Comparison of ENCODE assay signal across 8 mouse cellular contexts in the genomic region with DNA sequence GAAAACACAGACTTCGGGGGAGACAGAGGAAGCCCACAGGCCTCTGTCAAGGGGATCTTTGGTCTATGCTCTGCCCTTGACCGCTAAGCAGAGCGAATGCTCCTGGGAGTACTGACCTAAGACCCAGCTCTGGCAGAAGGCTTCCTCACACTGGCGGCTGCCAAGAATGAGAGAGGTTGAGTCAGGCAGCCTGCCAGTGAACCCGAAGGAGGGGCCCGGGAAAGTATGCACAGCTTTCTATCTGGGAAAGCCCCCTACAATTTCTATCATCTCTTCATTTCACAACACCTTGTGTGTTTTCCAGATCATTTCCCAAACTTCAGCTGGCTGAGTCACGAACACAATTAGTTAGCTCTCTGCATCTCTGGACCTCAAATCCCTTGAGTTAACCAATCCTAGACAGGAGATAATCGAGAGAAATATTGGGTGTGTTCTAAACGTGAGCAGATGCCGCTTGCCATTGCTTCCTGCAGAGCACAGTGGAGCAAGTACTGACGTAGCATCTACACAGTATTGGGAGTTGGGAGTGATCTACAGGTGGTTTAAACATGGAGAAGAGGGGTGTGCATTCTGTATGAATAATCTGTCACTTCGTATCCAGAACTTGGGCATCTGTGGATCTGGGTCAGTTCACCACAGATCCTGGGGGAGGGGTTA. TPM values are rescaled to one million over a fixed set of nuclear protein-coding genes. Genes with fewer than 3 reads are reported as not detected.
A peak's percentile ranks its signal among the peaks of the same experiment; 100 is the strongest.
DNase-seq lines count a peak whose midpoint lies in the region; ATAC-seq and TF ChIP-seq lines count a peak whose summit lies in the region.

No protein-coding gene starts in this region.

- H3K36me3 ChIP-seq in heart, embryonic 16.5 days (ENCODE audit: control insufficient read depth, insufficient read depth), result no peaks in the 10 kb centered on the region
- no peaks in the 10 kb centered on the region for H3K36me3 ChIP-seq in liver, embryonic 13.5 days
- H3K36me3 ChIP-seq in forebrain, embryonic 14.5 days (ENCODE audit: control insufficient read depth, insufficient read depth, low read length), result no peaks in the 10 kb centered on the region

- H3K9me3 ChIP-seq in heart, embryonic 16.5 days (replicated peaks; ENCODE audit: control insufficient read depth, low read length), result no peaks in the 10 kb centered on the region
- H3K9me3 ChIP-seq in liver, embryonic 13.5 days (replicated peaks), result no peaks in the 10 kb centered on the region
- no peaks in the 10 kb centered on the region for H3K9me3 ChIP-seq in forebrain, embryonic 14.5 days (replicated peaks; ENCODE audit: control insufficient read depth, low read length)

- peak overlapping the region; percentile 24 for H3K27ac ChIP-seq in bone marrow macrophage, adult 2 months (ENCODE audit: insufficient read depth, low read depth, low read length)
- H3K27ac ChIP-seq in heart, embryonic 16.5 days (ENCODE audit: low read length), result peak overlapping the region; percentile 86
- peak overlapping the region; percentile 40 for H3K27ac ChIP-seq in liver, embryonic 13.5 days
- H3K27ac ChIP-seq in forebrain, embryonic 14.5 days (ENCODE audit: low read depth, low read length), result no peak overlapping the region

- ATAC-seq in heart, embryonic 16.5 days (replicated peaks; ENCODE audit: extremely low read depth, insufficient read depth, low FRiP score), result peak; percentile 56
- no peak for ATAC-seq in liver, embryonic 13.5 days (ENCODE audit: low read depth)
- no peak for ATAC-seq in forebrain, embryonic 14.5 days
- no peak for ATAC-seq in megakaryocyte progenitor cell, adult 5-6 weeks (replicated peaks; ENCODE audit: poor library complexity)
- ATAC-seq in erythroid progenitor cell, adult 5-6 weeks (replicated peaks; ENCODE audit: low FRiP score, poor library complexity, severe bottlenecking), result no peak

- no peak for TF ChIP-seq CTCF in bone marrow macrophage, adult 2 months (IDR thresholded peaks at IDR 0.05; ENCODE audit: low read depth, low read length)

- H3K4me2 ChIP-seq in heart, embryonic 16.5 days (ENCODE audit: low read depth, low read length), result peak overlapping the region; percentile 14; the same call in 1 of the 2 replicates
- H3K4me2 ChIP-seq in liver, embryonic 13.5 days, result no peak overlapping the region; the same call in 1 of the 2 replicates
- no peak overlapping the region for H3K4me2 ChIP-seq in forebrain, embryonic 14.5 days (ENCODE audit: low read length)

- H3K9ac ChIP-seq in heart, embryonic 16.5 days (ENCODE audit: low read length), result peak overlapping the region; percentile 41; the same call in 1 of the 2 replicates
- peak overlapping the region; percentile 10; the same call in 1 of the 2 replicates for H3K9ac ChIP-seq in liver, embryonic 13.5 days
- H3K9ac ChIP-seq in forebrain, embryonic 14.5 days (ENCODE audit: low read length), result no peak overlapping the region

- peaks cover 64% of the 10 kb centered on the region for H3K4me1 ChIP-seq in bone marrow macrophage, adult 2 months (ENCODE audit: control insufficient read depth, insufficient read depth, low read length)
- H3K4me1 ChIP-seq in heart, embryonic 16.5 days (ENCODE audit: control insufficient read depth, insufficient read depth, low read length), result peaks cover 19% of the 10 kb centered on the region
- peaks cover 91% of the 10 kb centered on the region for H3K4me1 ChIP-seq in liver, embryonic 13.5 days (replicated peaks)
- H3K4me1 ChIP-seq in forebrain, embryonic 14.5 days (ENCODE audit: control insufficient read depth, insufficient read depth, low read length), result no peaks in the 10 kb centered on the region

- DNase-seq in Muller cell, postnatal 12 days (ENCODE audit: inconsistent ontology term), result peak; percentile 63
- DNase-seq in liver, embryonic 13.5 days, result no peak
- no peak for DNase-seq in cerebellum, postnatal 4 days (ENCODE audit: low spot score in 2 of 2)
- no peak for DNase-seq in forebrain, embryonic 14.5 days (ENCODE audit: low spot score)

- 35% methylated on average over 12 of the region's 12 CpGs for WGBS in heart, embryonic 16.5 days
- 63% methylated on average over 12 of the region's 12 CpGs for WGBS in liver, embryonic 13.5 days (ENCODE audit: insufficient replicate concordance)
- WGBS in forebrain, embryonic 14.5 days, result 74% methylated on average over 12 of the region's 12 CpGs

- no peaks in the 10 kb centered on the region for H3K27me3 ChIP-seq in heart, embryonic 16.5 days (ENCODE audit: control insufficient read depth, insufficient read depth, low read length)
- no peaks in the 10 kb centered on the region for H3K27me3 ChIP-seq in liver, embryonic 13.5 days
- no peaks in the 10 kb centered on the region for H3K27me3 ChIP-seq in forebrain, embryonic 14.5 days (replicated peaks; ENCODE audit: control insufficient read depth, insufficient read depth, low read length)

- no peak overlapping the region for H3K4me3 ChIP-seq in bone marrow macrophage, adult 2 months (ENCODE audit: insufficient read depth, low read length)
- H3K4me3 ChIP-seq in heart, embryonic 16.5 days (ENCODE audit: low read length), result no peak overlapping the region
- H3K4me3 ChIP-seq in liver, embryonic 13.5 days (replicated peaks), result no peak overlapping the region
- no peak overlapping the region for H3K4me3 ChIP-seq in forebrain, embryonic 14.5 days (ENCODE audit: low read depth, low read length)

- no peak for TF ChIP-seq POLR2A in bone marrow macrophage, adult 2 months (IDR thresholded peaks at IDR 0.05; ENCODE audit: borderline replicate concordance, low read depth, low read length)

RNA-seq across cellular contexts. Expression of a gene that starts 9.8 kb away (rescaled TPM):
- polyA plus RNA-seq in bone marrow macrophage, adult 2 months (2012; ENCODE audit: insufficient read depth, insufficient read length, missing spikeins), result 237 and 238 TPM in 2 replicates
- polyA plus RNA-seq in heart, embryonic 16.5 days (2015; fragmentation: Nextera tagmentation; extraction: Ambion mirVana), result 53.5 and 63.7 TPM in 2 replicates
- 67.4 and 74.0 TPM in 2 replicates for polyA plus RNA-seq in liver, embryonic 13.5 days (2015; fragmentation: Nextera tagmentation; extraction: Ambion mirVana)
- polyA plus RNA-seq in forebrain, embryonic 14.5 days (2014; fragmentation: Nextera tagmentation; extraction: Ambion mirVana), result 44.6 and 46.9 TPM in 2 replicates
- total RNA-seq in megakaryocyte progenitor cell, adult 5-6 weeks (2015), result 146 and 154 TPM in 2 replicates
- 113 and 122 TPM in 2 replicates for total RNA-seq in megakaryocyte progenitor cell, adult 5-6 weeks (2017)
- 94.3 and 165 TPM in 2 replicates for total RNA-seq in erythroid progenitor cell, adult 5-6 weeks (2015; ENCODE audit: low replicate concordance)
- 71.6 and 141 TPM in 2 replicates for total RNA-seq in erythroid progenitor cell, adult 5-6 weeks (2017; ENCODE audit: low replicate concordance)

RNA-seq across cellular contexts. Expression of a gene that starts 28.8 kb away (rescaled TPM):
- polyA plus RNA-seq in bone marrow macrophage, adult 2 months (2012; ENCODE audit: insufficient read depth, insufficient read length, missing spikeins), result not detected in 2 replicates
- polyA plus RNA-seq in heart, embryonic 16.5 days (2015; fragmentation: Nextera tagmentation; extraction: Ambion mirVana), result not detected in 2 replicates
- polyA plus RNA-seq in liver, embryonic 13.5 days (2015; fragmentation: Nextera tagmentation; extraction: Ambion mirVana), result not detected in 2 replicates
- polyA plus RNA-seq in forebrain, embryonic 14.5 days (2014; fragmentation: Nextera tagmentation; extraction: Ambion mirVana), result not detected in 2 replicates
- total RNA-seq in megakaryocyte progenitor cell, adult 5-6 weeks (2015), result not detected in 2 replicates
- not detected in 2 replicates for total RNA-seq in megakaryocyte progenitor cell, adult 5-6 weeks (2017)
- total RNA-seq in erythroid progenitor cell, adult 5-6 weeks (2015; ENCODE audit: low replicate concordance), result 4.7 and 12.6 TPM in 2 replicates
- total RNA-seq in erythroid progenitor cell, adult 5-6 weeks (2017; ENCODE audit: low replicate concordance), result not detected in 2 replicates

RNA-seq across cellular contexts. Expression of a gene that starts 43.2 kb away (rescaled TPM):
- polyA plus RNA-seq in bone marrow macrophage, adult 2 months (2012; ENCODE audit: insufficient read depth, insufficient read length, missing spikeins), result 345 and 358 TPM in 2 replicates
- polyA plus RNA-seq in heart, embryonic 16.5 days (2015; fragmentation: Nextera tagmentation; extraction: Ambion mirVana), result 71.3 and 75.1 TPM in 2 replicates
- polyA plus RNA-seq in liver, embryonic 13.5 days (2015; fragmentation: Nextera tagmentation; extraction: Ambion mirVana), result 25.0 and 28.1 TPM in 2 replicates
- polyA plus RNA-seq in forebrain, embryonic 14.5 days (2014; fragmentation: Nextera tagmentation; extraction: Ambion mirVana), result 7.7 and 10.5 TPM in 2 replicates
- 42.7 and 46.2 TPM in 2 replicates for total RNA-seq in megakaryocyte progenitor cell, adult 5-6 weeks (2015)
- 36.6 and 39.2 TPM in 2 replicates for total RNA-seq in megakaryocyte progenitor cell, adult 5-6 weeks (2017)
- total RNA-seq in erythroid progenitor cell, adult 5-6 weeks (2015; ENCODE audit: low replicate concordance), result 21.8 and 37.8 TPM in 2 replicates
- 20.5 and 33.1 TPM in 2 replicates for total RNA-seq in erythroid progenitor cell, adult 5-6 weeks (2017; ENCODE audit: low replicate concordance)
